Mouse (Mus musculus) retina, postnatal 1 day (tissue): ENCODE results near the gene Gm29289.
"Not testable (repeated sequence)": the region's sequence is repeated elsewhere in the genome, so short reads cannot be mapped to it uniquely, and the experiment has no call there.

Source experiments
- DNase-seq: peaks from one replicate; pipeline ENCODE4 v3.0.0-alpha.2; 2012

The Gm29289 gene

GRCm38 (mm10) chrY:2932282-2932681 is at the start of gene Gm29289:
TSS of gene Gm29289 (plus strand) at chrY:2932582.
- DNase-seq = not testable (repeated sequence)

DNA sequence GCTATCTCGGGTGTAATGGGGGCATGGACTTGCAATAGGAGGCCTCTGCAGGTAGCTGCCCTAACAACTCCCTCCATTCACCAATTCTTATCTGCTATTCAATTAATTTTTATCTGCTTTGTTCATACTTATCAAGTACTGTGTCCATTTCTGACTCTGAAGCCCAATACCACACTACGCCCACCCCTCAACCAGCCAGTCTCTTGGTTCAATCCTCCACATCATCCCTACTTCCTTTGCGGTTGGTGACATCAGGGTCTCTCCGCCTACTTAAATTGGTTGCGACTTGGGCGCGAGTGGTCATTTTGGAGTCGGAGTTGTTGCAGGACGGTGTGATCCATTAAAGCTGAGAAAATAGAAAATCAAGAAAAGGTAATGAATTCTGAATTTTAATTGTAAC is 31.7 kb upstream of the Gm29289 start, which contains the start of gene Gm10352:
Gene Gm10352, plus strand, starts transcription at position 301 of the 400 bp plus-strand sequence.
- not testable (repeated sequence) for DNase-seq
